Mouse (Mus musculus) hindbrain, embryonic 11.5 days (tissue): ENCODE data around the gene Casr. TPM values are rescaled to one million over a fixed set of nuclear protein-coding genes. Genes with fewer than 3 reads are reported as not detected.

Experiments
- ATAC-seq: fragments of 200-750 bp; cut with Nextera tagmentation; 2 replicates; pipeline ENCODE4 v1.8.0; 2017; ENCODE audit warnings: mild to moderate bottlenecking, moderate TSS enrichment, moderate library complexity; ENCODE audit not compliant: low FRiP score
- DNase-seq: peaks from one replicate; pipeline ENCODE4 v3.0.0-alpha.2; 2015; ENCODE audit warnings: low spot score
- H3K27ac ChIP-seq: fragments of 300-500 bp; sonication (generic); 2 replicates; pipeline ENCODE4 v1.5.1; 2014; ENCODE audit warnings: mild to moderate bottlenecking, low read depth, low read length
- H3K27me3 ChIP-seq: fragments of 300-500 bp; sonication (generic); 2 replicates; pipeline ENCODE4 v1.6.1; 2014; ENCODE audit warnings: mild to moderate bottlenecking, low read length, moderate library complexity, mixed read lengths; ENCODE audit not compliant: control insufficient read depth, insufficient read depth
- H3K36me3 ChIP-seq: fragments of 300-500 bp; sonication (generic); 2 replicates; pipeline ENCODE4 v1.6.1; 2014; ENCODE audit warnings: mild to moderate bottlenecking, low read length, moderate library complexity, mixed read lengths; ENCODE audit not compliant: control insufficient read depth, insufficient read depth
- H3K4me1 ChIP-seq: fragments of 300-500 bp; sonication (generic); replicated peaks from 2 replicates; pipeline ENCODE4 v1.6.1; 2014; ENCODE audit warnings: low read length, mixed read lengths; ENCODE audit not compliant: control insufficient read depth, insufficient read depth
- H3K4me2 ChIP-seq: fragments of 300-500 bp; sonication (generic); replicated peaks from 2 replicates; pipeline ENCODE4 v1.6.1; 2014; ENCODE audit warnings: mild to moderate bottlenecking, low read depth, low read length
- H3K4me3 ChIP-seq: fragments of 300-500 bp; sonication (generic); 2 replicates; pipeline ENCODE4 v1.5.1; 2014; ENCODE audit warnings: low read depth, low read length
- H3K9ac ChIP-seq: fragments of 300-500 bp; sonication (generic); 2 replicates; pipeline ENCODE4 v1.6.1; 2014; ENCODE audit warnings: low read depth, low read length
- H3K9me3 ChIP-seq: fragments of 300-500 bp; sonication (generic); 2 replicates; pipeline ENCODE4 v1.6.1; 2016; ENCODE audit warnings: low read length; ENCODE audit not compliant: control insufficient read depth
- WGBS: fragments of 180-500 bp; shearing (Covaris S2); extraction: QIAGEN DNeasy Blood & Tissue Kit; methylation state at CpG from one replicate; pipeline ENCODE4 v1.1.7; 2014; 5-methylcytosine and 5-hydroxymethylcytosine counted together
- polyA plus RNA-seq: library from polyadenylated mRNA; unstranded; fragments of >200 nt; fragmentation: Nextera tagmentation; extraction: Ambion mirVana; gene quantifications from 2 replicates; pipeline ENCODE4 v1.2.1, GENCODE M21; 2014

Casr gene
- polyA plus RNA-seq, 1 experiment from 2014 or later, result not detected

GRCm38 (mm10) chr16:36505134-36505533 lies 56.8 kb downstream of the Casr start:
- 76% methylated on average over 3 of the region's 3 CpGs for WGBS
- no peak overlapping the region for H3K27ac ChIP-seq
- no peaks in the 10 kb centered on the region for H3K4me1 ChIP-seq
- no peak overlapping the region for H3K4me3 ChIP-seq
- ATAC-seq (no peak), DNase-seq (no peak)
- H3K27me3 ChIP-seq, result no peaks in the 10 kb centered on the region
- no peak overlapping the region for H3K9ac ChIP-seq
- H3K9me3 ChIP-seq, result no peaks in the 10 kb centered on the region
- no peaks in the 10 kb centered on the region for H3K36me3 ChIP-seq
- no peak overlapping the region for H3K4me2 ChIP-seq

GRCm38 (mm10) chr16:36502286-36502685 lies 59.7 kb downstream of the Casr start:
- no peak overlapping the region for H3K27ac ChIP-seq
- no peaks in the 10 kb centered on the region for H3K36me3 ChIP-seq
- no peaks in the 10 kb centered on the region for H3K4me1 ChIP-seq
- H3K27me3 ChIP-seq, result no peaks in the 10 kb centered on the region
- H3K9me3 ChIP-seq, result no peaks in the 10 kb centered on the region
- no peak overlapping the region for H3K4me3 ChIP-seq
- ATAC-seq (no peak), DNase-seq (no peak)
- WGBS, result 73% methylated on average over 2 of the region's 2 CpGs
- H3K9ac ChIP-seq, result no peak overlapping the region
- H3K4me2 ChIP-seq, result no peak overlapping the region

GRCm38 (mm10) chr16:36492420-36492819 lies 69.5 kb downstream of the Casr start:
- no peaks in the 10 kb centered on the region for H3K36me3 ChIP-seq
- H3K27me3 ChIP-seq, result no peaks in the 10 kb centered on the region
- H3K27ac ChIP-seq, result no peak overlapping the region
- 78% methylated on average over 1 of the region's 1 CpGs for WGBS
- no peak overlapping the region for H3K9ac ChIP-seq
- no peak overlapping the region for H3K4me3 ChIP-seq
- no peaks in the 10 kb centered on the region for H3K9me3 ChIP-seq
- H3K4me1 ChIP-seq, result no peaks in the 10 kb centered on the region
- ATAC-seq, result no peak
- no peak overlapping the region for H3K4me2 ChIP-seq
- no peak for DNase-seq

- WGBS, result 85% methylated on average over 9 of the region's 9 CpGs
- no peak overlapping the region for H3K9ac ChIP-seq
- no peak for ATAC-seq
Observed at GRCm38 (mm10) chr16:36476866-36477265, 85.1 kb downstream of the Casr start.

GRCm38 (mm10) chr16:36475530-36475929 lies 86.4 kb downstream of the Casr start:
- ATAC-seq (no peak), DNase-seq (no peak)
- Histone ChIP-seq H3K27ac (no peak overlapping the region), H3K4me1 (no peaks in the 10 kb centered on the region), H3K9ac (no peak overlapping the region), H3K27me3 (no peaks in the 10 kb centered on the region), H3K4me2 (no peak overlapping the region), H3K36me3 (no peaks in the 10 kb centered on the region), H3K9me3 (no peaks in the 10 kb centered on the region), H3K4me3 (no peak overlapping the region)
- WGBS, result 93% methylated on average over 3 of the region's 3 CpGs

More at GRCm38 (mm10) chr16:36476866-36477265, 85.1 kb downstream of the Casr start:
- Histone ChIP-seq H3K27ac (no peak overlapping the region), H3K4me2 (no peak overlapping the region), H3K9me3 (no peaks in the 10 kb centered on the region), H3K27me3 (no peaks in the 10 kb centered on the region), H3K4me1 (no peaks in the 10 kb centered on the region), H3K4me3 (no peak overlapping the region), H3K36me3 (no peaks in the 10 kb centered on the region)
- no peak for DNase-seq

GRCm38 (mm10) chr16:36474849-36475248 lies 87.1 kb downstream of the Casr start:
- DNase-seq (no peak), ATAC-seq (no peak)
- Histone ChIP-seq H3K9ac (no peak overlapping the region), H3K4me3 (no peak overlapping the region), H3K4me2 (no peak overlapping the region), H3K27me3 (no peaks in the 10 kb centered on the region), H3K4me1 (no peaks in the 10 kb centered on the region), H3K27ac (no peak overlapping the region), H3K36me3 (no peaks in the 10 kb centered on the region), H3K9me3 (no peaks in the 10 kb centered on the region)
- WGBS, result 88% methylated on average over 2 of the region's 2 CpGs

GRCm38 (mm10) chr16:36473217-36474216 lies 88.4 kb downstream of the Casr start:
- Histone ChIP-seq H3K27ac (no peak overlapping the region), H3K9me3 (no peaks in the 10 kb centered on the region), H3K4me2 (no peak overlapping the region), H3K4me1 (no peaks in the 10 kb centered on the region), H3K4me3 (no peak overlapping the region), H3K9ac (no peak overlapping the region), H3K36me3 (no peaks in the 10 kb centered on the region), H3K27me3 (no peaks in the 10 kb centered on the region)
- WGBS, result 48% methylated on average over 17 of the region's 17 CpGs
- ATAC-seq (peak; percentile 58), DNase-seq (peak; percentile 65)

GRCm38 (mm10) chr16:36471066-36471633 lies 90.8 kb downstream of the Casr start:
- 55% methylated on average over 13 of the region's 13 CpGs for WGBS
- no peaks in the 10 kb centered on the region for H3K36me3 ChIP-seq
- no peaks in the 10 kb centered on the region for H3K9me3 ChIP-seq
- no peak overlapping the region for H3K9ac ChIP-seq
- no peak overlapping the region for H3K4me3 ChIP-seq
- DNase-seq (peak; percentile 19), ATAC-seq (no peak; the same call in 1 of the 2 replicates)
- no peaks in the 10 kb centered on the region for H3K4me1 ChIP-seq
- no peak overlapping the region for H3K27ac ChIP-seq
- no peaks in the 10 kb centered on the region for H3K27me3 ChIP-seq
- no peak overlapping the region for H3K4me2 ChIP-seq
